Mouse (Mus musculus): ENCODE results near the gene Dnah1. TPM values are rescaled to one million over a fixed set of nuclear protein-coding genes. Genes with fewer than 3 reads are reported as not detected.

Dnah1 gene
- polyA plus RNA-seq, 1 experiment from 2014 or later: 5.9 TPM

- H3K4me3 ChIP-seq (ENCODE audit: low read depth, low read length): no peak overlapping the region
- H3K27ac ChIP-seq (ENCODE audit: low read depth, low read length): no peak overlapping the region
- 60% methylated on average over 10 of the region's 10 CpGs for WGBS
- H3K27me3 ChIP-seq (ENCODE audit: control insufficient read depth, insufficient read depth, low read length): no peaks in the 10 kb centered on the region
- no peaks in the 10 kb centered on the region for H3K4me1 ChIP-seq (replicated peaks; ENCODE audit: control insufficient read depth, insufficient read depth, low read length)
- ATAC-seq (ENCODE audit: low FRiP score): no peak
- no peaks in the 10 kb centered on the region for H3K9me3 ChIP-seq (ENCODE audit: control insufficient read depth, low read length)
- H3K36me3 ChIP-seq (ENCODE audit: control insufficient read depth, insufficient read depth, low read length): no peaks in the 10 kb centered on the region
- DNase-seq (ENCODE audit: low spot score): peak; percentile 24
- H3K4me2 ChIP-seq (replicated peaks; ENCODE audit: low read depth, low read length): no peak overlapping the region
- no peak overlapping the region for H3K9ac ChIP-seq (ENCODE audit: low read depth, low read length)
Observed at GRCm38 (mm10) chr14:31324851-31325250, 1.2 kb upstream of the Dnah1 start.

GRCm38 (mm10) chr14:31323189-31323588, 507 bp downstream of the Dnah1 start:
- Histone ChIP-seq H3K4me1 (replicated peaks; ENCODE audit: control insufficient read depth, insufficient read depth, low read length) (no peaks in the 10 kb centered on the region), H3K4me2 (replicated peaks; ENCODE audit: low read depth, low read length) (no peak overlapping the region; the same call in 1 of the 2 replicates), H3K36me3 (ENCODE audit: control insufficient read depth, insufficient read depth, low read length) (no peaks in the 10 kb centered on the region), H3K9ac (ENCODE audit: low read depth, low read length) (0 out of 2 replicates have a peak overlapping the region, but pooled peaks have one; percentile 50), H3K9me3 (ENCODE audit: control insufficient read depth, low read length) (no peaks in the 10 kb centered on the region), H3K4me3 (ENCODE audit: low read depth, low read length) (no peak overlapping the region), H3K27ac (ENCODE audit: low read depth, low read length) (no peak overlapping the region), H3K27me3 (ENCODE audit: control insufficient read depth, insufficient read depth, low read length) (no peaks in the 10 kb centered on the region)
- ATAC-seq (ENCODE audit: low FRiP score) (no peak), DNase-seq (ENCODE audit: low spot score) (no peak)
- WGBS: 88% methylated on average over 4 of the region's 4 CpGs

GRCm38 (mm10) chr14:31322191-31322590, 1.5 kb downstream of the Dnah1 start:
- Histone ChIP-seq H3K4me2 (replicated peaks; ENCODE audit: low read depth, low read length) (no peak overlapping the region), H3K4me3 (ENCODE audit: low read depth, low read length) (no peak overlapping the region), H3K36me3 (ENCODE audit: control insufficient read depth, insufficient read depth, low read length) (no peaks in the 10 kb centered on the region), H3K27ac (ENCODE audit: low read depth, low read length) (no peak overlapping the region), H3K4me1 (replicated peaks; ENCODE audit: control insufficient read depth, insufficient read depth, low read length) (no peaks in the 10 kb centered on the region), H3K9ac (ENCODE audit: low read depth, low read length) (no peak overlapping the region), H3K27me3 (ENCODE audit: control insufficient read depth, insufficient read depth, low read length) (no peaks in the 10 kb centered on the region), H3K9me3 (ENCODE audit: control insufficient read depth, low read length) (no peaks in the 10 kb centered on the region)
- no peak for DNase-seq (ENCODE audit: low spot score)
- no peak for ATAC-seq (ENCODE audit: low FRiP score)
- 87% methylated on average over 3 of the region's 3 CpGs for WGBS

- H3K9me3 ChIP-seq (ENCODE audit: control insufficient read depth, low read length): no peaks in the 10 kb centered on the region
- no peaks in the 10 kb centered on the region for H3K36me3 ChIP-seq (ENCODE audit: control insufficient read depth, insufficient read depth, low read length)
- WGBS: 87% methylated on average over 11 of the region's 11 CpGs
- no peak overlapping the region for H3K4me2 ChIP-seq (replicated peaks; ENCODE audit: low read depth, low read length)
- no peak overlapping the region for H3K27ac ChIP-seq (ENCODE audit: low read depth, low read length)
- H3K4me3 ChIP-seq (ENCODE audit: low read depth, low read length): no peak overlapping the region
- ATAC-seq (ENCODE audit: low FRiP score) (no peak), DNase-seq (ENCODE audit: low spot score) (no peak)
- no peak overlapping the region for H3K9ac ChIP-seq (ENCODE audit: low read depth, low read length)
- no peaks in the 10 kb centered on the region for H3K27me3 ChIP-seq (ENCODE audit: control insufficient read depth, insufficient read depth, low read length)
- no peaks in the 10 kb centered on the region for H3K4me1 ChIP-seq (replicated peaks; ENCODE audit: control insufficient read depth, insufficient read depth, low read length)
Observed at GRCm38 (mm10) chr14:31321181-31321580, 2.5 kb downstream of the Dnah1 start.

- DNase-seq (ENCODE audit: low spot score): no peak
- Histone ChIP-seq H3K9me3 (ENCODE audit: control insufficient read depth, low read length) (no peaks in the 10 kb centered on the region), H3K27me3 (ENCODE audit: control insufficient read depth, insufficient read depth, low read length) (no peaks in the 10 kb centered on the region), H3K9ac (ENCODE audit: low read depth, low read length) (no peak overlapping the region), H3K4me2 (replicated peaks; ENCODE audit: low read depth, low read length) (no peak overlapping the region), H3K4me1 (replicated peaks; ENCODE audit: control insufficient read depth, insufficient read depth, low read length) (no peaks in the 10 kb centered on the region), H3K27ac (ENCODE audit: low read depth, low read length) (no peak overlapping the region), H3K36me3 (ENCODE audit: control insufficient read depth, insufficient read depth, low read length) (no peaks in the 10 kb centered on the region), H3K4me3 (ENCODE audit: low read depth, low read length) (no peak overlapping the region)
- no peak for ATAC-seq (ENCODE audit: low FRiP score)
- 87% methylated on average over 10 of the region's 10 CpGs for WGBS
Observed at GRCm38 (mm10) chr14:31319546-31319945, 4.2 kb downstream of the Dnah1 start.

GRCm38 (mm10) chr14:31317754-31318153, 5.9 kb downstream of the Dnah1 start:
- H3K4me2 ChIP-seq (replicated peaks; ENCODE audit: low read depth, low read length): no peak overlapping the region
- DNase-seq (ENCODE audit: low spot score) (no peak), ATAC-seq (ENCODE audit: low FRiP score) (no peak)
- 89% methylated on average over 3 of the region's 3 CpGs for WGBS
- no peak overlapping the region for H3K27ac ChIP-seq (ENCODE audit: low read depth, low read length)
- H3K9me3 ChIP-seq (ENCODE audit: control insufficient read depth, low read length): no peaks in the 10 kb centered on the region
- no peak overlapping the region for H3K4me3 ChIP-seq (ENCODE audit: low read depth, low read length)
- H3K27me3 ChIP-seq (ENCODE audit: control insufficient read depth, insufficient read depth, low read length): no peaks in the 10 kb centered on the region
- no peaks in the 10 kb centered on the region for H3K4me1 ChIP-seq (replicated peaks; ENCODE audit: control insufficient read depth, insufficient read depth, low read length)
- H3K36me3 ChIP-seq (ENCODE audit: control insufficient read depth, insufficient read depth, low read length): no peaks in the 10 kb centered on the region
- no peak overlapping the region for H3K9ac ChIP-seq (ENCODE audit: low read depth, low read length)

- Histone ChIP-seq H3K27ac (ENCODE audit: low read depth, low read length) (no peak overlapping the region), H3K27me3 (ENCODE audit: control insufficient read depth, insufficient read depth, low read length) (no peaks in the 10 kb centered on the region), H3K4me2 (replicated peaks; ENCODE audit: low read depth, low read length) (no peak overlapping the region), H3K4me3 (ENCODE audit: low read depth, low read length) (no peak overlapping the region), H3K36me3 (ENCODE audit: control insufficient read depth, insufficient read depth, low read length) (no peaks in the 10 kb centered on the region), H3K9ac (ENCODE audit: low read depth, low read length) (no peak overlapping the region), H3K9me3 (ENCODE audit: control insufficient read depth, low read length) (no peaks in the 10 kb centered on the region), H3K4me1 (replicated peaks; ENCODE audit: control insufficient read depth, insufficient read depth, low read length) (no peaks in the 10 kb centered on the region)
- ATAC-seq (ENCODE audit: low FRiP score) (no peak), DNase-seq (ENCODE audit: low spot score) (no peak)
- WGBS: 73% methylated on average over 12 of the region's 12 CpGs
Observed at GRCm38 (mm10) chr14:31316613-31317012, 7.1 kb downstream of the Dnah1 start.

- no peak for DNase-seq (ENCODE audit: low spot score)
- Histone ChIP-seq H3K36me3 (ENCODE audit: control insufficient read depth, insufficient read depth, low read length) (no peaks in the 10 kb centered on the region), H3K4me3 (ENCODE audit: low read depth, low read length) (no peak overlapping the region), H3K4me2 (replicated peaks; ENCODE audit: low read depth, low read length) (no peak overlapping the region), H3K27me3 (ENCODE audit: control insufficient read depth, insufficient read depth, low read length) (no peaks in the 10 kb centered on the region), H3K9ac (ENCODE audit: low read depth, low read length) (no peak overlapping the region), H3K4me1 (replicated peaks; ENCODE audit: control insufficient read depth, insufficient read depth, low read length) (no peaks in the 10 kb centered on the region), H3K27ac (ENCODE audit: low read depth, low read length) (no peak overlapping the region), H3K9me3 (ENCODE audit: control insufficient read depth, low read length) (no peaks in the 10 kb centered on the region)
- 62% methylated on average over 3 of the region's 3 CpGs for WGBS
- ATAC-seq (ENCODE audit: low FRiP score): no peak
Observed at GRCm38 (mm10) chr14:31313192-31313591, 10.5 kb downstream of the Dnah1 start.

- 92% methylated on average over 8 of the region's 8 CpGs for WGBS
- Histone ChIP-seq H3K4me2 (replicated peaks; ENCODE audit: low read depth, low read length) (no peak overlapping the region), H3K36me3 (ENCODE audit: control insufficient read depth, insufficient read depth, low read length) (no peaks in the 10 kb centered on the region), H3K4me1 (replicated peaks; ENCODE audit: control insufficient read depth, insufficient read depth, low read length) (no peaks in the 10 kb centered on the region), H3K4me3 (ENCODE audit: low read depth, low read length) (no peak overlapping the region), H3K9me3 (ENCODE audit: control insufficient read depth, low read length) (no peaks in the 10 kb centered on the region), H3K27me3 (ENCODE audit: control insufficient read depth, insufficient read depth, low read length) (no peaks in the 10 kb centered on the region), H3K9ac (ENCODE audit: low read depth, low read length) (no peak overlapping the region), H3K27ac (ENCODE audit: low read depth, low read length) (no peak overlapping the region)
- DNase-seq (ENCODE audit: low spot score) (no peak), ATAC-seq (ENCODE audit: low FRiP score) (no peak)
Observed at GRCm38 (mm10) chr14:31285728-31286127, 38.0 kb downstream of the Dnah1 start.
